ENCODE assay signal across 8 mouse cellular contexts in the genomic region with DNA sequence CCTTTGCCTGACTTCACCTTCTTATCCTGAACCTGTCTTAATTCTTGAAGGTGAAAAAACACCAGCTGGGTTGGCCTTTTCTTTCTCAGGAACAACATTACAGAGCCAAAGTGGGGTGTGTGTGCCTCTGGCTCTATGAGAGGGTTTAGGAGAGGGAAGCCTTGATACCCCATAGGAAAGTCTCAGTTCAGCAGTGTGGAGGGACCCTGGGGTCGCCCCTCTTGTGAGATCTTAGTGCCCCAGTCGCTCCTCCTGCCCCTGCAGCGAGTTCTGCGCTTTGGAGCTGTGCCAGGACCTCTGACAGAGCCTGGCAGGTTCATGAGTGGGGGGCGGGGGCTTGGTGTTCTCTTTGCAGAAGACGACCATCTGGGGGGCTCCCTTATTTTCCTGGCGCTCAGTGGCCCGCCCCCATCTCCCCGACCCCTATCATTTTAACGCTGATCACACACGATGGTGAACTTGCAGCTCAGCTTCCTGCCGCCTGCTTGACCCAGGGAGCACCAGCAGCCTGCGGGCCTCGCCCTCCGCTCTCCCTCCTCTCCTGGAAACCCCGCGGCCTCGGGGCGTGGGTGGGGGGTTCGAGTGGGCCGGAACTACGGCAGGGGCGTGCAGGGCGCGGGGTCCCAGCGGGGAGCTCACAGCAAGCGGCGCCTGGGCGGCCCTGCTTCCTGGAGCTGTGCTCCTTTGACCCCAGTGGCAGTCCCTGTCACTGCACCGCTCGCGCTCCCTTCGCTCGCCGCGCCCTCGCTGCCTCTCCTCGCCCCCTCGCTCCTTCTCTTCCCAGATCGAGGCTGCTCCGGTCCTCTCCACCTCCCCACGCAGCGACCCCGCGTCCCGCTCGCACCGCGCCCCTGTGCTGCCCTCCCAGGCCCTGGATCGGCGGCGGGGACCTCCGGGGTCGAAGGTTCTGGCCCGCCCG. TPM values are rescaled to one million over a fixed set of nuclear protein-coding genes. Genes with fewer than 3 reads are reported as not detected.
DNase-seq lines count a peak whose midpoint lies in the region; ATAC-seq and TF ChIP-seq lines count a peak whose summit lies in the region.

A gene (plus strand): TSS at position 487 of the 919 bp plus-strand sequence.

- no peaks in the 10 kb centered on the region for H3K9me3 ChIP-seq in lung, postnatal 0 days (ENCODE audit: low read length)

- peak within 1 kb of the TSS; percentile 79 for H3K4me3 ChIP-seq in lung, postnatal 0 days (ENCODE audit: low read depth, low read length)

- H3K4me1 ChIP-seq in lung, postnatal 0 days (ENCODE audit: insufficient read depth, low read depth, low read length): no peaks in the 10 kb centered on the region; the same call in 1 of the 2 replicates

- TF ChIP-seq CTCF in lung, postnatal 0 days (IDR thresholded peaks at IDR 0.05): peak; percentile 65

- H3K9ac ChIP-seq in lung, postnatal 0 days (replicated peaks; ENCODE audit: low read depth): peak within 1 kb of the TSS; percentile 64

- peak; percentile 81 to 95 for DNase-seq in adrenal gland, adult (ENCODE audit: inconsistent age in 2 of 2, low spot score in 1 of 2)
- DNase-seq in cerebellum, adult 8-10 months: peak; percentile 65
- DNase-seq in frontal cortex, postnatal 10 days (ENCODE audit: low spot score in 2 of 2): peak; percentile 46 to 68
- DNase-seq in layer of hippocampus, postnatal 10 days (ENCODE audit: low spot score in 2 of 2): peak; percentile 65 to 72
- peak; percentile 75 for DNase-seq in lung, postnatal 0 days (ENCODE audit: low spot score)
- DNase-seq in retina, postnatal 7 days (ENCODE audit: low read depth, low spot score): peak; percentile 68
- no peak for DNase-seq in B cell, adult 2 months

- peak within 1 kb of the TSS; percentile 59 for H3K27ac ChIP-seq in lung, postnatal 0 days (ENCODE audit: low read length)

- H3K36me3 ChIP-seq in lung, postnatal 0 days (ENCODE audit: insufficient read depth, low read length): no peaks in the 10 kb centered on the region

- H3K4me2 ChIP-seq in lung, postnatal 0 days (replicated peaks; ENCODE audit: low read depth, low read length): peak within 1 kb of the TSS; percentile 100

- whole genome bisulfite sequencing in lung, postnatal 0 days: under 1% methylated on average over 29 of the region's 56 CpGs

- ATAC-seq in hematopoietic stem cell, adult 5-6 weeks (replicated peaks in 1 of 2; ENCODE audit: insufficient read depth in 1 of 2, low FRiP score in 2 of 2, low TSS enrichment in 1 of 2, low read depth in 1 of 2, poor library complexity in 2 of 2, severe bottlenecking in 2 of 2): peak; percentile 83 to 85
- peak; percentile 84 for ATAC-seq in lung, postnatal 0 days

- TF ChIP-seq EP300 in lung, postnatal 0 days (IDR thresholded peaks at IDR 0.05): no peak

- 0 out of 2 replicates have a peak, but pooled peaks cover 3% of the 10 kb centered on the region for H3K27me3 ChIP-seq in lung, postnatal 0 days (replicated peaks; ENCODE audit: insufficient read depth, low read length)

RNA-seq across cellular contexts. Expression of the gene that starts here (rescaled TPM):
- total RNA-seq in hematopoietic stem cell, adult 5-6 weeks (2017): 0.89 and 1.2 TPM in 2 replicates
- 10 to 100 TPM; 40.8 to 46.8 TPM for total RNA-seq in layer of hippocampus, postnatal 10 days (2021)
- polyA plus RNA-seq in lung, postnatal 0 days (2015; fragmentation: Nextera tagmentation; extraction: Ambion mirVana): 9.7 and 13.9 TPM in 2 replicates

Comparison
In these comparisons a context has a peak if more than half of its experiments do, and no peak if none do; other contexts are left out.
1. RNA of the gene that starts here (total RNA-seq): 40.8 to 46.8 TPM in layer of hippocampus, postnatal 10 days; 0.89 to 1.2 TPM in hematopoietic stem cell, adult 5-6 weeks; every median in the first group is over 10 times any median in the second.
2. DNase-seq: peak in adrenal gland, adult (2 of 2), cerebellum, adult 8-10 months (single experiment), frontal cortex, postnatal 10 days (2 of 2), layer of hippocampus, postnatal 10 days (2 of 2), lung, postnatal 0 days (single experiment) and retina, postnatal 7 days (single experiment); none in B cell, adult 2 months (0 of 2).